Mouse (Mus musculus) cerebral cortex, adult 2 months (tissue): Measurements from ENCODE around the gene BC052040.

Source experiments
- WGBS: fragments of 180-500 bp; shearing (Covaris S2); methylation state at CpG from one replicate; pipeline ENCODE4 v1.1.7; 2018; 5-methylcytosine and 5-hydroxymethylcytosine counted together

Gene BC052040

GRCm38 (mm10) chr2:115602116-115602515, 20.6 kb downstream of the BC052040 start:
- 90% methylated on average over 2 of the region's 2 CpGs for WGBS

- 78% methylated on average over 6 of the region's 6 CpGs for WGBS
Observed at GRCm38 (mm10) chr2:115604132-115604531, 22.6 kb downstream of the BC052040 start.

DNA sequence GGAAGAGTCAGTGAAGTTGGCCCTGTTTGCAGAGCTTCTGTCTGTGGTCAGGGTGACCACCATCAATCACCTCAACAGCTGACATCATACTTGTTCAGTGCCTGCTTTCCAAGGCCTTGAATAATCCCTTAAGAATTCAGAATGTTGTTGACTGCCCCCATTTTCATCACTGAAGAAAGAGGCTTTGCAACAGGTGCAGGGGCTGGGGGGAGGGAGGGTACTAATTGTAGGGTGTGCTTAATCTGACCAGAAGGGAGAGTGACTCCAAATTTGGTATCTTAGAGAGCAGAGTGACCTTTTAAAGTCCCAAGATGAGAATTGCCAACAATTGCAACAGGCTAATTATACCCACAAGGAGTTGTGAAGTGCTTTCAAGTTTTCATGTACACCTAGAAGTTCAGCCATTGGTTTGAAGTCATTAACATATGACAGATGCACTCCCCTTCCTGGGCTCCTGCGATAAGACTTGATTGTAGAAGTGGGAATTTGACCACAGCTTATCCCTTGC, 24.4 kb downstream of the BC052040 start:
- 76% methylated on average over 1 of the region's 1 CpGs for WGBS

- WGBS = 94% methylated on average over 3 of the region's 3 CpGs
Observed at GRCm38 (mm10) chr2:115609020-115609419, 27.5 kb downstream of the BC052040 start.

GRCm38 (mm10) chr2:115610092-115610491, 28.6 kb downstream of the BC052040 start:
- WGBS = 78% methylated on average over 2 of the region's 2 CpGs

- 86% methylated on average over 6 of the region's 6 CpGs for WGBS
Observed at GRCm38 (mm10) chr2:115610503-115610902, 29.0 kb downstream of the BC052040 start.

DNA sequence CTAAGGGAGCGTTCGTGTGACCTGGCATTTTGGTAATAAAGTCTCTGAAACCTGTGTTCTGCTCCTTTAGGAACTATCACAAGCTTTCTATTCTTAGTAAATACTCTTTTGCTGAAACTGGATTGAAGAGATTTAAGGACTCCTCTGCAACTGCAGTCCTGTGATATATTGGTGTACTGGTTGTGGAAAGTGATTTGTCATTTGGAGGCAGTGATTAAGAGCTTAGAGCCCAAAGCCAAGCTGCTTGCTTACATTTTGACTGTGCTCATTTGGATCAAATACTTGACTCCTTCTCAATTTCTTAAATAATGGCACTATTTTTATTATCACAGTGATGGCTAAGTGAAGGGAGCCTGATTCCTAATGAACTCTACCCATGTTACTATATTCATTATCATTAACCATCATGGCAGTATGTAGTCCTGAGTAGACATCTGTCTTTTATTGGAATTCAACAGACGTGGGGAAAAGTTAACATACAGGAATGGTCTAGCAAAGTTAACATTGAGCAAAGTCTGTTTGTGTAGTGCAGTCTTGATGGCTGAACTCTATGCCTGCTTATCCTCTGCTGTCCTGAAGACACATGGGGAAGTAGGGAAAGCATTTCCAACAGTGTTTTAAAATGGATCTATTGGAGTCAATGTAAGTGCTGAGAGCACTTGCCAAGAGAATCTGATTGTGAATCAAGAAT, 32.5 kb downstream of the BC052040 start:
- WGBS = 93% methylated on average over 3 of the region's 3 CpGs

DNA sequence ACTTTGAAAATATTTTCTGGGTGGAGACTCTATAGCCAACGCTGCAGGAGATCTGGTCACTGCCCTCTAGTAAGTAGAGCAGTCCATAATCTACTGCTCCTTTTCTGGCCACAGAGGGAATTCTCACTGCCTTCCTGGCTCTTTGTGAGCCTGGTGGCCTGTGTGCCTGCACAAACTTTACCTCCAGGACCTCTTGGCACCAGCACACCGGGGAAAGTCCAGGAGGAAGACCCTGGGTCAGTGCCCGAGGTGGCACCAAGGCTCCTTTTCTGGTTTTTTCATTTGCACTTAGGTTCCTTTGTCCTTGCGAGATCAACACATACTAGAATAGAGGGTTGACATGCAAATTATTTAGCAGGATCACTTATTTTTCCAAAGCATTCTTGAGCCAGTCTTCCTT, 47.0 kb downstream of the BC052040 start:
- WGBS = 80% methylated on average over 4 of the region's 4 CpGs

- WGBS = 89% methylated on average over 5 of the region's 5 CpGs
Observed at GRCm38 (mm10) chr2:115631031-115631434, 49.5 kb downstream of the BC052040 start.

DNA sequence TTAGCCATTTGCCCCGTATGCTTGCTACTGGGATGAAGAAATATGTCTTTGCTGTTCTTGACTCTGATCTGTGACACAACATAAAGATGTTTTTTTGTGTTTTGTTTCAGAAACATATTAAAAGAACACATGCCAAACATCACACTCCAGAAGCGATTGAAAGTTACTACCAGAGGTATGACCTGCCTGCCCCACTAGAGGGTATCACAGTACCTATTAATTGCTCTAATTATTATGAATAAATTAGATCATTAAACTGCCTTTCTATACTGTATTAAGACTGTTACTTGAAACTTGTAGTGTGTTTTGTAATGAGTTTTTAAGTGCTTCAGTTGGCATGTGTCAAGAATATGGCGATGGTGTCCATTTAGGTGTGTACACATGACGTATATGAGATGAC, 50.3 kb downstream of the BC052040 start:
- WGBS = 94% methylated on average over 4 of the region's 4 CpGs

DNA sequence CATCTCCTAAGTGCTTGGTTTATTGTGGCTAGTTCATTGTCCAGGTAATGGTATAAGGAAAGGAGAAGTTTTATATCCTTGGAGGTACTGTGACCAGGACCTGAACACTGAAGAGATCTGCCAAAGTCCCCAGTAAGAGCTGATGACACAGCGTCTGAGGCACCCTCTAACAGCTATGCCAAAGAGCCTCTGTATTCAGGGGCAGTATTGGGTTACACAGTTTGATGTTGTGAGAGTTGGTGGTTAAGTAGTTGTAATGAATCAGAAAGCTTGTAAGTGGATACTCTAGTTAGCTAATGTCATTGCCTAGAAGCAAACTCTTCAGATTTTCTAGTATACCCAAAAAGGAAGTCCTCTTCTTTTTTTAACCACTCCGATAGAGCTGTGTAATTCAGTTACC, 68.7 kb downstream of the BC052040 start:
- 88% methylated on average over 2 of the region's 2 CpGs for WGBS

DNA sequence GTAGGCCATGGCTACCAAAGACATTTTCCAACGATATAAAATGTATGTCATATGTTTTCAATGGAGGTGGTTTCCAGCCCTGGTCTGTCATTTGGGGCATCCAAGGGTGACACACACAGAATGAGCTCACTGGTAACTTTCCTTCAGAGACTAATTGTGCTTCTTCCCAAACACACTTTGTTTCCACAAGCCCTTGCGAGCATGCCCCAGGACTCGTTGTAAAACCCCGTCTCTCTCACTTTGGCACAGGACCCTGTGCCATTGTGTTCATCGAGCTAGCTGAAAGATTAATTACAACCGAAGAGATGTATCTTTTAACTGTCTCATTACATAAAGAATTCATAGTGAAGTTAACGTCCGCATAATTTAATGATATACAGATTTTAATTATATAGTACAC, 78.2 kb downstream of the BC052040 start:
- 74% methylated on average over 8 of the region's 8 CpGs for whole genome bisulfite sequencing

GRCm38 (mm10) chr2:115660213-115661120, 79.0 kb downstream of the BC052040 start:
- WGBS = 74% methylated on average over 6 of the region's 6 CpGs

GRCm38 (mm10) chr2:115667516-115667915, 86.0 kb downstream of the BC052040 start:
- 98% methylated on average over 2 of the region's 2 CpGs for WGBS

- WGBS = 98% methylated on average over 7 of the region's 7 CpGs
Observed at GRCm38 (mm10) chr2:115673054-115673660, 91.6 kb downstream of the BC052040 start.

GRCm38 (mm10) chr2:115678786-115679185, 97.3 kb downstream of the BC052040 start:
- 68% methylated on average over 5 of the region's 5 CpGs for WGBS

DNA sequence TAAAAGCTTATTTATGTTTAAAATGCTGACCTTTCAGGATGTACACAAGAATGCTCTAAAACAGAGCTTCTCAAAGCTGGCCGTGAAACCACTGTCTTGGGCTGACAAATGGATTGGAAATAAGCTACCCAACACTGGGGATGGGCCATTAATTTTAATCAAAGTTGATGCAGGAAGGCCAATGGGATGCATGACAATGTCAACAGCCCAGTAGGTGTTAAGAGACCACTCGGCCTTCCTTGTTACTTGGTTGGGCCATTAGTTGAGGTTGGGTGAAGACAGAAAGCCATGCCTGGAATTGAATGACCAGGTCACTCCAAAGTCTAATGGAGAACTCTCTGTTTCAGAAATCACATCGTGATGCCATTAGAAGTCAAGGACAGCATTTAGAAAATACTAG, 103.7 kb downstream of the BC052040 start:
- 94% methylated on average over 3 of the region's 3 CpGs for WGBS

DNA sequence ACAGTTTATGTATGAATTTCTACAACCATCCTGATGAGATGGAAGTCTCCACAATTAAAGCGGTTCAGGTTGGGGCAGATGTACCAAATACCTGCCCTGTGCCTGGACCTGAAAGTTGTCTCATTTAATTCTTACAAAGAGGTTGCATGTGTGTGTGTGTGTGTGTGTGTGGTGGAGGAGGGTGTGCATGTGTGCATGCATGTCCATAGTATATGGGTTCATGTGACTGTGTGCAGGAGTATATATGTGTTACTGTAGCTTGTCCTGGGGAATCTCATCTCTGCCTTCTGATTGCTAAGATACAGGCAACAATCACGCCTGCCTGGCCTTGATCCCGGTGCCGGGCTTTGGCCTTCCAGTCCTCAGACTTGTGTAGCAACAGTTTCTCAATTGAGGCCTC, 106.1 kb downstream of the BC052040 start:
- 89% methylated on average over 4 of the region's 4 CpGs for WGBS

DNA sequence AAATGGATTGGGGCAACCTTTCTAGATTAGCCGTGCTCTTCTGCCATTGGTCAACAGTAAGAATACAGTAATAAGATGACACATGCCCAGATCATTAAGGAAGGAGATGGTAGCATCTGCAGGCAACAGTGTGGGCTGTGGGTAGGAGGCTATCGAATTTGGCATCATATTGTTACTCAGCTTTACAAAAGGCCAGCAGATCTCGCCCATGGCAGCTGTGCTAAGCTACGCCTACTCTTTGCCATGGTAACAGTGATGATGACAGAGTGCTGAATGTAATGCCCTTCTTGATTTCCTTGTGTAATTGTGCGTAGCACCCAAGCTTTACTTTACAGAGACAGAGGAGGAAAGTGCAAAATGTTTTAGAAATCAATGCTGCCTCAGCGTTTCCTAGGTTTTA, 106.8 kb downstream of the BC052040 start:
- 43% methylated on average over 6 of the region's 6 CpGs for WGBS

DNA sequence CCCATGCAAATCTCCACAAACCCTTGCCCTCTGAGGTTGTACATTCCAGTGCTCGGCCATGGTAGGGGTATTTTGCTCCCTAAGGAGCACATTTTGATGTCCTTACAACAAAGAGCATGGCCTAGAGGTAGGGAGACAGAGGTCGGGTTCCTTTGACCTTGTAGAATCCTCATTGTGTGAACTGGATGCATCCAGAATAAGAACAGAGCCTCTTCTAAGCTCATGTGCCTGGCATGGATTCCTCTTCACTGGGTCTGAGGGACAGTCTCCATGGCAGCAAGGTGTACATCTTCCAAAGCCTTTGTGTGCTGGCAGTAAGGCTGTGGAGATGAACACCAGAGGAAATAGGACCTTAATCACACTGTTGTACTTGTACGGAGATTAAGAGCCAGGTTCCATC, 112.3 kb downstream of the BC052040 start:
- WGBS = 83% methylated on average over 3 of the region's 3 CpGs

DNA sequence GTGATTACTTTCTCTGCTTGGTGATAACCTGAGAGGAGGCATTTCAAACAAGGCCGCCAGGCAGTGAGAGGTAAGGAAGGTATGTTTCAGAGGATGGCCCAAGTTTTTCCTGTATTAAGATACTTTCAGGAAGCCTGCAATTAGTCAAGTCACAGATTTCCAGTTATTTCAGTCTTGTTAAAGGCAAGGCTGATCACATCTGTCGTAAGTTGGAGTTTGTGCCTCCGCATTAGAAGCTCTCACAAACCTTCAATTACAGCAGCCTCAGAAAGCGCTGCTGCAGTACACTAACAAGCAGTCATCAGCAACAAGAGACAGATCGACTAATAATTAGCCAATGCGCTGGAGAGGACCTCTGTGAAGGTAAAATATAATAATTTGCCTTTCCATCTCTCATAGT, 112.9 kb downstream of the BC052040 start:
- 86% methylated on average over 6 of the region's 6 CpGs for WGBS

DNA sequence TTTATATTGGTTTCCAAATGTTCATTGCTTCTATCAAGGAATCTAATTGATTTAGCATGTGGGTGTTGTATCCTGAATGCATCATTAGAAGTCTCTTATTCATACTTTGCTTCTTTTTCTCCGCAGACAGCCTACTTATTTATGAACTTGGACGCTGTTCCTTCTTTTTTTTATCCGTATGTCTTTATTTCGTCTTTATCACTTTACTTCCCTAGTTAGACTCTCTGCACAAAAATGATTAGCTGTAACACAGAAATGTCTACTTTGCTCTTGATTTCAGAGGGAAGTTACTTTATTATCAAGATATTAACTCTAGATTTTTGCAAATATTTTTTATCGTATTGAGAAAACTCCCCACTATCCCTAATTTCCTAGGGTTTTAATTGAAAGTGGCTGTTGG, 117.5 kb downstream of the BC052040 start:
- WGBS = 88% methylated on average over 5 of the region's 5 CpGs
